Mouse (Mus musculus): ENCODE data around the gene Sh3bp4.

Gene Sh3bp4

GRCm38 (mm10) chr1:89130429-89130828, 60.2 kb downstream of the Sh3bp4 start:
- DNase-seq (ENCODE audit: low spot score in 2 of 2): no peak

- no peak for DNase-seq (ENCODE audit: low spot score in 2 of 2)
Observed at GRCm38 (mm10) chr1:89131018-89131540, 60.9 kb downstream of the Sh3bp4 start.

- no peak for DNase-seq (ENCODE audit: low spot score in 2 of 2)
Observed at GRCm38 (mm10) chr1:89131707-89132106, 61.5 kb downstream of the Sh3bp4 start.

- no peak for DNase-seq (ENCODE audit: low spot score in 2 of 2)
Observed at GRCm38 (mm10) chr1:89133266-89133665, 63.1 kb downstream of the Sh3bp4 start.

GRCm38 (mm10) chr1:89133717-89134116, 63.5 kb downstream of the Sh3bp4 start:
- DNase-seq (ENCODE audit: low spot score in 2 of 2): no peak

GRCm38 (mm10) chr1:89136089-89136811, 66.0 kb downstream of the Sh3bp4 start:
- DNase-seq (ENCODE audit: low spot score in 2 of 2): no peak

- DNase-seq (ENCODE audit: low spot score in 2 of 2): no peak
Observed at GRCm38 (mm10) chr1:89137086-89137816, 67.0 kb downstream of the Sh3bp4 start.

- DNase-seq (ENCODE audit: low spot score in 2 of 2): no peak
Observed at GRCm38 (mm10) chr1:89138316-89138715, 68.1 kb downstream of the Sh3bp4 start.

- DNase-seq (ENCODE audit: low spot score in 2 of 2): no peak
Observed at GRCm38 (mm10) chr1:89140113-89140512, 69.9 kb downstream of the Sh3bp4 start.

GRCm38 (mm10) chr1:89151071-89151470, 80.9 kb downstream of the Sh3bp4 start:
- DNase-seq (ENCODE audit: low spot score in 2 of 2): no peak

GRCm38 (mm10) chr1:89152576-89152975, 82.4 kb downstream of the Sh3bp4 start:
- no peak for DNase-seq (ENCODE audit: low spot score in 2 of 2)

GRCm38 (mm10) chr1:89153203-89153602, 83.0 kb downstream of the Sh3bp4 start:
- DNase-seq (ENCODE audit: low spot score in 2 of 2): no peak

GRCm38 (mm10) chr1:89163483-89163882, 93.3 kb downstream of the Sh3bp4 start:
- no peak for DNase-seq (ENCODE audit: low spot score in 2 of 2)

- no peak for DNase-seq (ENCODE audit: low spot score in 2 of 2)
Observed at GRCm38 (mm10) chr1:89164281-89164680, 94.1 kb downstream of the Sh3bp4 start.

- no peak for DNase-seq (ENCODE audit: low spot score in 2 of 2)
Observed at GRCm38 (mm10) chr1:89164685-89165084, 94.5 kb downstream of the Sh3bp4 start.

GRCm38 (mm10) chr1:89166814-89167249, 96.6 kb downstream of the Sh3bp4 start:
- DNase-seq (ENCODE audit: low spot score in 2 of 2): no peak

GRCm38 (mm10) chr1:89171275-89171767, 101.1 kb downstream of the Sh3bp4 start:
- DNase-seq (ENCODE audit: low spot score in 2 of 2): no peak

GRCm38 (mm10) chr1:89174621-89175020, 104.4 kb downstream of the Sh3bp4 start:
- DNase-seq (ENCODE audit: low spot score in 2 of 2): no peak

- no peak for DNase-seq (ENCODE audit: low spot score in 2 of 2)
Observed at GRCm38 (mm10) chr1:89175355-89175754, 105.1 kb downstream of the Sh3bp4 start.

GRCm38 (mm10) chr1:89183261-89183831, 113.1 kb downstream of the Sh3bp4 start:
- no peak for DNase-seq (ENCODE audit: low spot score in 2 of 2)

- no peak for DNase-seq (ENCODE audit: low spot score in 2 of 2)
Observed at GRCm38 (mm10) chr1:89184111-89184785, 114.0 kb downstream of the Sh3bp4 start.

GRCm38 (mm10) chr1:89184839-89185238, 114.6 kb downstream of the Sh3bp4 start:
- no peak for DNase-seq (ENCODE audit: low spot score in 2 of 2)

Measured in natural killer cell, adult 2 months (primary cell).